Mouse (Mus musculus) lung, adult 18-20 months (tissue): ENCODE measurements around the gene Trim25.
A peak's percentile ranks its signal among the peaks of the same experiment; 100 is the strongest.

Experiments
- DNase-seq, 2 experiments: peaks; one replicate each; pipeline ENCODE4 v3.0.0; 2022; ENCODE audit warnings: mixed read lengths in 2 of 2

The Trim25 gene

DNA sequence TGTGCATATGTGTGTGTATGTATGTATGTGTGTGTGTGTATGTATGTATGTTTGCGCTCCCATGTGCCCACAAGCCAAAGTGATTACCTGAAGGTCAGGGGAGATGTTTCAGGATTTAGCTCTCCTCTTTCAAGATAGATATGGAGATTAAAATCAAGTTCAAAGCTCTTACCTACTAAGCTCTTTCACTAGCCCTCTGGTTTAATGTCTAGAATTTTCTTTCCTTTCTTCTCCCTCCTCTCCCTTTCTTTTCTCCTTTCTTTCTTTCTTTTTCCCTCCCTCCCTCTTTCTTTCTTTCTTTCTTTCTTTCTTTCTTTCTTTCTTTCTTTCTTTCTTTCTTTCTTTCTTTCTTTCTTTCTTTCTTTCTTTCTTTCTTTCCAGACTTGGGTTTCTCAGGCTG, 67.6 kb downstream of the Trim25 start, which contains the start of gene Dgke:
Dgke (minus strand) TSS at position 101 of the 400 bp plus-strand sequence.
- DNase-seq: no peak

DNA sequence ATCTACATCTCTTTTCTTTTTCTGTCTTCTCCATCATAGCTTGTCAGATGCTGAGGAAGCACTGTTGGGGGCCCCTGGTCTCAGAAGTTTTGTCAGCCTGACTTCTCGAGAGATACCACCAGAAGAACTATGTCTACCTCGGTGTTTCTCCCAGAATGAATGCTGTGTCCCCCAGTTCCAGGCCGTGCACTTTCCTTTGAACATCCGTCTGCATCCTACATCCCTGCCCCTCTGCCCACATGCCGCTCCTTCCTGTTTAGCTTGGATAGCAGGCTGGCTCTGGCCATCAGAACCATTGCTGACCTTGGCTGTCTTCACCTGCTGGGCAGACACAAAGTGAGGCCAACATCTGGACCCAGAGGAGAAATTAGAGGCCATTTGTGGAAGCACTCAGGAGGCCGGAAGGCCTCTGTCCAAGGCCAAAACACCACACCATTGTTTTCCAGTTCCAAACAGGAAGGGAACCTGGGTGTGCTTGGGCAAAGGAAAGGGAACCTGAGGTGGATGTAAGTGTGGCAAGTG, 68.2 kb downstream of the Trim25 start:
- DNase-seq: no peak

DNA sequence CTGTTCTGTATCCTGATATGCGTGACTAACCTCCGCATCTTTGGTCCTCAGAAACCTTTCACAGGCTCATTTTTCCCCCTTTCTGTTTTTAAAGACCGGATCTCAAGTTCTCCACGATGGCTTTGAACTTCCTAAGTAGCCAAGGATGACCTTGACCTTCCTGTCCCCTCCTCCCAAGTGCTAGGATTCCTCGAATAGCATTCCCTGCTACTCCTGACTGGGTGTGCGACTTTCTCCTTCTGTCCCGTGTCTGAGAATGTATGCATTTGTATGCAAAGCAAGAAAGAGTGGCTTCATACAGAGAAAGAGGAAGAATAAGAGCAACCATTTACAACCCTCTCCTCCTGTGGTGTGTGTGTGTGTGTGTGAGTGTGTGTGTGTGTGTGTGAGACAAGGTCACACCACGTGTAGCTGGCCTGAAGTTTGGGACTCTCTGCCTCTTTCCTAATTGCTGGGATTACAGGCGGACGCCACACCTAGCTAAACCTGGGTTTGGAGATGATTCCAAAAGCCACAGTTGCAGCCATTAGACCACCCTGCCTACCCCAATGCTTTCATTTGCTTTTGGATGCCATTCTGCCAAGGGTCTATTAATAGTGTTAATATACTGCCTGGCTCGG, 68.8 kb downstream of the Trim25 start:
- DNase-seq: no peak

DNA sequence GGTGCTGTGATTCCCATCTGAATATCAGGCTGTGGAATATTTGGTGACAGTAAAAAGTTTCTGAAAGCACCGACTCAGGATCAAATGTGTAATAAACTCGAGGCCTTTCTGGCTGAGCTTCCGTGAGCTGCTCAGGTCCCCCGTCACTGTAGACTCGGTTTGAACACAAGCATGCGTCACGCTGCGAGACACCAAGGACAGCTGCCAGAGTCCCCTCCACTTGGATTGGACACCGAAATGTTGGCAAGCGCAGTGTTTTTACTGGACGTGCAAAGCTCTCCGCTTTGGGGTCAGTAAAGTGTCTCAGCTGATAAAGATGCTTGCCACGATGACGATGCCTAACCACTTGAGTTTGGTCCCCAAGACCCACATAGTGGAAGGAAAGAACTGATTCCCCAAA, 69.5 kb downstream of the Trim25 start:
- no peak for DNase-seq

DNA sequence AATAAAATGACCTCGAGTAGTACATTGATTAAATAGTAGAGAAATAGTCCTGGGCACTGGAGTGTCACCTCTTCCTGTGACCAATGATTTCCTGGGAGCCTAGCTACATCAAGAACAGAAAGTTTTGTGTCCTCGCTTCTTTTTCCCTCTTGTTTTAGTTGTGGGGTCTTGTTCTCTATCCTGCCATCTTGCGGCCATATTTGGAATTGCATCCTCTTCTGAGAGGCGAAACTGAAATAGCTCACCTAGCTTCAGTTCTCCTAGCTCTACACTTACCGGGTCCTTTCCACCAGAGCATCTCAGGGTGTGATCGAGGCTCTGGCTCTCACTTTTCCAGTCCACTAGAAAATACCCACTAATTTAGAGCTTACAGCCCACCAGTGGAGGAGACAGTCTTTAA, 70.1 kb downstream of the Trim25 start:
- DNase-seq: peak; percentile 34 to 56
